ENCODE assay signal across 9 mouse cellular contexts in the genomic region with DNA sequence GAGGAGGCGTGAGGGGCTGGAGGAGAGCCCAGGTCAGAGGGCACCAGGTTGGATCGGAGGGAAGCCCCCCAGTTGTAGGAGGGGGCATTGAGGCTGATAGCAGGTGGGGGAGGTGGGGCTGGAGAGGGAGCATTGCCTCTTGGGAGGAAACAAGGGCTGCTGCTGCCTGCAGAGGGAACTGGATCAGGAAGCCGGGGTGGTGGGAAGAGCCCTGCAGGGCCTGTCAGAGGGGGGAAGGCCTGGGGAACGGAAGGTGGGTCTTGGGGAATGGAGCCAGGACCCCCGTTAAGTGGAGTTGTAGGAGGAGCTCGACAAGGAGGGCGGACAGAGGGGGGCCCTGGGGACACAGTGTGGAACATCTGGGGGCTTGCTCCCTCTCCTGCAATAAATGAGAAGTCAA. TPM values are rescaled to one million over a fixed set of nuclear protein-coding genes. Genes with fewer than 3 reads are reported as not detected.
A peak's percentile ranks its signal among the peaks of the same experiment; 100 is the strongest.
DNase-seq lines count a peak whose midpoint lies in the region; ATAC-seq and TF ChIP-seq lines count a peak whose summit lies in the region.
"Had no signal": no experiment of that assay in that cellular context is flagged by ENCODE, and none has a peak within 500 bp of the region (broad histone marks: within the 10 kb centered on the region; RNA-seq: fewer than 3 reads in every experiment).

No protein-coding gene starts in this region.

- H3K4me3 ChIP-seq in neural tube, embryonic 11.5 days (ENCODE audit: low read depth, low read length), result no peak overlapping the region
- H3K4me3 ChIP-seq in limb, embryonic 14.5 days (replicated peaks; ENCODE audit: low read length), result no peak overlapping the region

- H3K27me3 ChIP-seq in neural tube, embryonic 11.5 days (ENCODE audit: control insufficient read depth, insufficient read depth, low read length), result no peaks in the 10 kb centered on the region
- no peaks in the 10 kb centered on the region for H3K27me3 ChIP-seq in limb, embryonic 14.5 days (ENCODE audit: control insufficient read depth, insufficient read depth, low read length)

- ATAC-seq in neural tube, embryonic 11.5 days (ENCODE audit: insufficient read depth, low FRiP score, low TSS enrichment), result no peak
- no peak for ATAC-seq in limb, embryonic 14.5 days (ENCODE audit: low FRiP score, low read depth)

- peak overlapping the region; percentile 91; the same call in 1 of the 2 replicates for H3K4me2 ChIP-seq in neural tube, embryonic 11.5 days (ENCODE audit: low read depth)
- 0 out of 2 replicates have a peak overlapping the region, but pooled peaks have one; percentile 6 for H3K4me2 ChIP-seq in limb, embryonic 14.5 days (replicated peaks; ENCODE audit: low read depth, low read length, severe bottlenecking)

- H3K9me3 ChIP-seq in neural tube, embryonic 11.5 days (ENCODE audit: control insufficient read depth, low read length), result no peaks in the 10 kb centered on the region
- H3K9me3 ChIP-seq in limb, embryonic 14.5 days (ENCODE audit: control insufficient read depth, low read length), result no peaks in the 10 kb centered on the region

- WGBS in neural tube, embryonic 11.5 days, result 78% methylated on average over 7 of the region's 7 CpGs
- 76% methylated on average over 7 of the region's 7 CpGs for WGBS in limb, embryonic 14.5 days

- peaks cover 35% of the 10 kb centered on the region for H3K36me3 ChIP-seq in neural tube, embryonic 11.5 days (ENCODE audit: control insufficient read depth, insufficient read depth, low read length)
- H3K36me3 ChIP-seq in limb, embryonic 14.5 days (ENCODE audit: control insufficient read depth, insufficient read depth, low read length), result peaks cover 62% of the 10 kb centered on the region

- H3K9ac ChIP-seq in neural tube, embryonic 11.5 days (ENCODE audit: low read length), result no peak overlapping the region; the same call in 1 of the 2 replicates
- H3K9ac ChIP-seq in limb, embryonic 14.5 days (ENCODE audit: low read depth, low read length, severe bottlenecking), result 0 out of 2 replicates have a peak overlapping the region, but pooled peaks have one; percentile 28

- peak overlapping the region; percentile 35; the same call in 1 of the 2 replicates for H3K27ac ChIP-seq in neural tube, embryonic 11.5 days (ENCODE audit: low read depth, low read length)
- H3K27ac ChIP-seq in limb, embryonic 14.5 days (replicated peaks; ENCODE audit: low read depth, low read length), result no peak overlapping the region

- TF ChIP-seq POLR2A in limb, embryonic 14.5 days (IDR thresholded peaks at IDR 0.05; ENCODE audit: borderline replicate concordance, extremely low read depth, insufficient read depth, insufficient read length), result no peak

- peak; percentile 54 to 57 for DNase-seq in cerebellum, postnatal 10 days
- no peak for DNase-seq in cerebellum, adult 8-10 months
- DNase-seq in neural tube, embryonic 11.5 days (ENCODE audit: low spot score), result no peak
- no peak for DNase-seq in neural tube, embryonic 10.5 days (ENCODE audit: extremely low spot score, low spot score)
- DNase-seq in limb, embryonic 14.5 days (ENCODE audit: low spot score), result no peak
- DNase-seq in embryo, embryonic 11 days, result no peak
- DNase-seq in layer of hippocampus, postnatal 25 days (ENCODE audit: extremely low spot score in 1 of 2, low spot score in 1 of 2), result no peak
- DNase-seq in cerebellum, postnatal 36 days, result no peak
- DNase-seq: B cell, adult 2 months had no signal

- peaks cover 24% of the 10 kb centered on the region for H3K4me1 ChIP-seq in neural tube, embryonic 11.5 days (ENCODE audit: control insufficient read depth, insufficient read depth, low read length)
- H3K4me1 ChIP-seq in limb, embryonic 14.5 days (ENCODE audit: control insufficient read depth, insufficient read depth, low read length), result peaks cover 21% of the 10 kb centered on the region

RNA-seq across cellular contexts. Expression of a gene that starts 2.6 kb away (rescaled TPM):
- 17.0 and 17.6 TPM in 2 replicates for polyA plus RNA-seq in neural tube, embryonic 11.5 days (2014; fragmentation: Nextera tagmentation; extraction: Ambion mirVana)
- 68.1 and 86.6 TPM in 2 replicates for polyA plus RNA-seq in limb, embryonic 14.5 days (2012; rRNA removed)
- polyA plus RNA-seq in limb, embryonic 14.5 days (2014; fragmentation: Nextera tagmentation; extraction: Ambion mirVana), result 19.9 and 20.7 TPM in 2 replicates
- 10 to 100 TPM; 31.8 to 53.9 TPM for total RNA-seq in layer of hippocampus, postnatal 25 days (2021)

RNA-seq across cellular contexts. Expression of a gene that starts 20.0 kb away (rescaled TPM):
- 224 and 230 TPM in 2 replicates for polyA plus RNA-seq in neural tube, embryonic 11.5 days (2014; fragmentation: Nextera tagmentation; extraction: Ambion mirVana)
- 221 and 240 TPM in 2 replicates for polyA plus RNA-seq in limb, embryonic 14.5 days (2012; rRNA removed)
- polyA plus RNA-seq in limb, embryonic 14.5 days (2014; fragmentation: Nextera tagmentation; extraction: Ambion mirVana), result 168 and 178 TPM in 2 replicates
- total RNA-seq in layer of hippocampus, postnatal 25 days (2021), result 100 to 1,000 TPM; 271 to 276 TPM

RNA-seq across cellular contexts. Expression of a gene that starts 23.0 kb away (rescaled TPM):
- polyA plus RNA-seq in neural tube, embryonic 11.5 days (2014; fragmentation: Nextera tagmentation; extraction: Ambion mirVana), result 43.4 and 51.0 TPM in 2 replicates
- 9.4 and 9.7 TPM in 2 replicates for polyA plus RNA-seq in limb, embryonic 14.5 days (2012; rRNA removed)
- 2.8 and 3.5 TPM in 2 replicates for polyA plus RNA-seq in limb, embryonic 14.5 days (2014; fragmentation: Nextera tagmentation; extraction: Ambion mirVana)
- total RNA-seq in layer of hippocampus, postnatal 25 days (2021), result 100 to 1,000 TPM; 712 to 736 TPM

RNA-seq across cellular contexts. Expression of a gene that starts 25.4 kb away (rescaled TPM):
- polyA plus RNA-seq in neural tube, embryonic 11.5 days (2014; fragmentation: Nextera tagmentation; extraction: Ambion mirVana), result 164 and 166 TPM in 2 replicates
- polyA plus RNA-seq in limb, embryonic 14.5 days (2012; rRNA removed), result 78.5 and 79.8 TPM in 2 replicates
- 113 and 114 TPM in 2 replicates for polyA plus RNA-seq in limb, embryonic 14.5 days (2014; fragmentation: Nextera tagmentation; extraction: Ambion mirVana)
- 10 to 100 TPM; 57.1 to 59.4 TPM for total RNA-seq in layer of hippocampus, postnatal 25 days (2021)

RNA-seq across cellular contexts. Expression of a gene that starts 35.6 kb away (rescaled TPM):
- 1.1 and 1.8 TPM in 2 replicates for polyA plus RNA-seq in neural tube, embryonic 11.5 days (2014; fragmentation: Nextera tagmentation; extraction: Ambion mirVana)
- 5.5 and 5.8 TPM in 2 replicates for polyA plus RNA-seq in limb, embryonic 14.5 days (2012; rRNA removed)
- polyA plus RNA-seq in limb, embryonic 14.5 days (2014; fragmentation: Nextera tagmentation; extraction: Ambion mirVana), result 5.6 and 7.5 TPM in 2 replicates
- total RNA-seq in layer of hippocampus, postnatal 25 days (2021), result 1 to 10 TPM in 1 of 2 experiments, under 1 TPM in 1; 0.89 to 1.1 TPM

Comparison
In these comparisons a context has a peak if more than half of its experiments do, and no peak if none do; other contexts are left out.
1. DNase-seq: peak in cerebellum, postnatal 10 days (2 of 2); none in cerebellum, adult 8-10 months (single experiment), neural tube, embryonic 11.5 days (single experiment), neural tube, embryonic 10.5 days (single experiment), limb, embryonic 14.5 days (single experiment), embryo, embryonic 11 days (single experiment), layer of hippocampus, postnatal 25 days (0 of 2) and cerebellum, postnatal 36 days (0 of 2).